Mouse (Mus musculus) spleen, embryonic (tissue): ENCODE results near the gene Ipo13.

Experiments used
- CTCF ChIA-PET: fragments of 350-600 bp; sonication (Branson Sonifier 250); formaldehyde crosslinking; loops from one replicate; lab custom pipeline; 2022; lab: Charles Lee

Gene Ipo13

DNA sequence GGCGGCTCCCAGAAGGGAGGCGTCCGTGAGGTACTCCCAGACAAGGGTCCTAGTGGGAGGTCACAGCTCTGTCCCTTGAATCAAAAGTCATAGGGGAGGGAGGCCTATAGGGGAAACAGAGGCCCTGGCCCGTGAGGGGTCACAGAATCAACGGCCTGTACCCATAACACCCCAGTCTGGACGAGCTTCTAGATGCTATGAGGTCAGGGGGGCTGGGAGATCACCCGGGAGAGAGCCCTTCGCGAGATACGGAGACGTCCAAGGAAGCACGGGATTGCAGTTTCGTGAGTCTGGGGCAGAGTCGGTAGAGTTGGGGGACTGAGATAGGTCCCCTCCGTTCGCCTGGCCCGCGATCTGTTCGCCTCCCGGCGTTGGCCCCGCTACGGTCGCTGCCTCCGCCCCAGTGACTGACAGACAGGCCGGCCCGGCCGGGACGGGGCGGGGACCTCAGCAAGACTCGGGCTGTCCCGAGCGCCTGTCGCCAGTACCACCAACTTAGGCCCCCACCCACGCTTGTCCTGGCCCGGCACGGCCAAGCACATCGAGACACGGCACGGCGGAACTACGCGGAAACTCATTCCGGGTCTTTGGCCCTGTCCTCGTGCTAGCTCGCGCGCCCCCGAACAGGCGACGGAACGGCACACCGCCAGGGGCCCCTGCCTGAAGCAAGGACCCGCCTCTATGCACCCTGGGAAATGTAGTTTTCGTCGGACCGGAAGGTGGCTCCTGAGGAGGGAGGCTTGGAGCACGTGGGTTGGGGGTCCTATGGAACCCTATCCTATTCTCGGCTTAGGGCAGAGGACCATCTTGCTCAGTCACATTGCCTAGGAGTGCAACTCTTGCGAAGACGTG lies at the start of gene Ipo13:
Gene Ipo13 (minus strand): TSS at position 409 of the 852 bp plus-strand sequence.
- CTCF ChIA-PET = interaction anchor here (0.6 to 1.4 kb wide), 2 partner anchors 11 to 55 kb away, joined by 3 read pairs; no protein-coding TSS in a partner anchor

DNA sequence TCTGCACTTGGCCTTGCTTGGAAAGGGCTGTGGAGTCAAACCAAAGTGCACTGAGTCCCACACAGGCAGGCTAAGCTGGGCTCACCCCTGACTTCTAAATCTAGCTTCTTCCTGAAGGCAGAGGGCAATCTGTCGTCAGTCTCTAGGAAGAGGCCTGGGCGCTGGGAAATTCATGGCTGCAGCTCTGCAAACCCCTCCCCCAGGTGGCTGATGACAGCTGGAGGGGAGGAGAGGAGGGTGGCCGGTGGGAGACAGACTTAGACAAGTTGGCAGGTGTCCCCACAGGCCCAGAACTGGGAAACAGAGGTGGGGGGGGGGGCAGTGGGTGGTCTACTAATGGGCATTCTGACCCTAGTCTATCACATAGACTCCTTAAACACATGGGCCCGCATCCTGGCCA lies 42.7 kb upstream of the Ipo13 start:
- CTCF ChIA-PET = no interaction called here

GRCm38 (mm10) chr4:117947493-117947892 lies 32.7 kb upstream of the Ipo13 start:
- CTCF ChIA-PET = no interaction called here

- CTCF ChIA-PET = no interaction called here
These were observed 32.0 kb upstream of the Ipo13 start for GRCm38 (mm10) chr4:117946639-117947305.

- CTCF ChIA-PET = no interaction called here
These were observed 28.5 kb upstream of the Ipo13 start for GRCm38 (mm10) chr4:117943317-117943716.

DNA sequence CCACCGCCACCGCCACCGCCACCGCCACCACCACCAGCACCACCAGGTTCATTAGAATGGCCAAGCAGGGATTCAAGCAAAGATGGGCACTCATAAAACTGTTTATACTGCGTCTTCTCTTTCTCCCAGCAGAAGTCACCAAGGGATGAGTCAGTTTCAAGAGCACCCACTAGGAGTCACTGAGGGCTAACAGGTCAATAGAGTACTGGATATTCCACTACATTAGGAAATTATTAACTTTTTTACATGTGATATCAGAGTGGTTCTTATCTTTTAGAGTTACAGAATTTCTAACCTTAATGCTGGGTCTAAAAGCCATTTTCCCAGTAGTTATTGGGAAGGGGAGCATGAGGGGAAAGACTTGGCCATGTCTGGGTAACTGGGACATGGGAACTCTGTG lies 22.2 kb upstream of the Ipo13 start:
- CTCF ChIA-PET = no interaction called here

DNA sequence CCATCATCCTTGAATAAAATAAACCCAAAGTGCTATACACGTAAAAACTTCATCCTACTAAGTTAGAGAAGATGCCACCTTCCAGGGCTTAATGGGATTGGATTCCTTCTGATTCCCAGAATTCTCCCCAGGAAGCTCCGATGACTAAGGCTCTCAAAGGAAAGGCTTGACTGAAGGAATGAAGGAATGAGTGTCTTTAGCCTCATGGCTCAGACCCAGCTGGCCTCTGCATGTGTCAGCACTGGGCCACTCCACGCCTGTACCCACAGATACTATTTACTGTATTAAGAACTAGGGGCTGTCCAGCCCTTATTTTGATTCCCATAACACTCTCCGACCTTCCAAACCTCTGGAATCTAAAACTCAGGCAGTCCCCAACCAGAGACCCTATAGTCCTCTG lies 19.3 kb upstream of the Ipo13 start:
- CTCF ChIA-PET = no interaction called here

- CTCF ChIA-PET = no interaction called here
These were observed 18.4 kb upstream of the Ipo13 start for GRCm38 (mm10) chr4:117933248-117933647.

GRCm38 (mm10) chr4:117929391-117929881 lies 14.6 kb upstream of the Ipo13 start, which contains the start of gene Artn:
Artn (minus strand) TSS chr4:117929763.
- CTCF ChIA-PET = no interaction called here

GRCm38 (mm10) chr4:117928699-117929241 lies 14.0 kb upstream of the Ipo13 start:
- CTCF ChIA-PET = no interaction called here

DNA sequence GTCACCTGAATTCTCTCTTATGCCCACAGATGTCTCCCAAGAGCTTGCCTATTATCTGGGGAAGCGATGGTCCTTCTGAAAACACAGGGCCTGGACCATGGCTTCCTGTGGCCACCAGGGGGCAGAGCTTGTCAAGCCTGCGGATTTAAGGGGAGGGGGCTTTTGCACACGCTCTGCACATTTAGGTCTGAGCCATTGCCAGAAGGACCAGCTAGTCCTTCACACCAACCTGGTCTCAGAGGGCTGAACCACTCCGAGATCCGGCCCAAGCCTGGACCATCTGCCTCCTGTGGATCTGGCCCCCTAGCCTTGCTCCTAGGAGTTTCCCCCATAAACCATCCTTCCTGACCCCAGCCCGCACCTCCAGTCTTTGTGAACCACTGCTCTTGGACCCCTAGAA lies 13.4 kb upstream of the Ipo13 start:
- CTCF ChIA-PET = no interaction called here

DNA sequence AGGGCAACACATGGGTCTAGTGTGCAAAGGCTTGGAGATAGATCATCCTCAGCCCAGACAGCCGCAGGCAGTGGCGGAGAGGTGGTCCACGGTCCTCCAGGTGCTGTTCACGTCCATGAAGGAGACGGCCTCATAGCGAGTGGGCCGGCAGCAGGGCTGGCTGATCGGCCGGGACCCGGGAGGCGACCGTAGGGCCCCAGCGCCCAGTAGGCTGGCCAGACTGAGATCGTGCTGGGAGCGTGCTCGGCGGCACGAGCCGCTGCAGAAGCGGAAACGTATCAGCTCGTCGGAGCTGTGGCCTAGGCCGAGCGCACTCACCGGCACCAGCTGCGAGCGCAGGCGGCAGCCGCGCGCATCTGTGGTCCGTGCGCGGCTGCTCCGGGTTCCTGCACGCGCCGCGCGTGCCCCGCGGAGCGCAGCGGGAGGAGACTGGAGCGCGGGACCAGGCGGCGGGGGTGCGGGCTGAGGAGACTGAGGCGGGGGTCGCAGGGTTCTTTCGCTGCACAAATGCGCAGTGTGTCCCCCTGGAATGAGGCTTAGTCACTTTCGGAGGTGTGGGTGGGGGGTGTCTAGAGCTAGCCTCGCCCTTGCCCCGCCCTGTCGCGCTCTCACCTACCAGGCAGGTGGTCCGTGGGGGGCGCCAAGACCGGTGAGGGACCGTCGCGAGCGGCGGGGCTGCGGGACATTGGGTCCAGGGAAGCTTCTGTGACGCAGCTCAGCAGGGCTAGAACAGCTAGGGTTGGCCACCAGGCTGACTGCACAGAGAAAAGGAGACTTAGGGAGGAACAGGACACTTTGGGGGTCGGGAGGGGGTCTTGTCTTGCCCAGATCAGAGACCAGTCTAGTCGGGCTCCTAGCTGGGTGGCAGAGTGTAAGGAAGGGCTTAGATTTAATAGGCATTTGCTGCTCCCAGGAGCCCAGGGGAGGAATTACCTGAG lies 12.0 kb upstream of the Ipo13 start:
- CTCF ChIA-PET = no interaction called here

GRCm38 (mm10) chr4:117924916-117925315 lies 10.1 kb upstream of the Ipo13 start:
- CTCF ChIA-PET = interaction anchor here (0.8 kb wide), 2 partner anchors 40 to 248 kb away, joined by 3 to 4 read pairs; no protein-coding TSS in a partner anchor

- CTCF ChIA-PET = no interaction called here
These were observed 8.7 kb upstream of the Ipo13 start for GRCm38 (mm10) chr4:117923450-117923849.

- CTCF ChIA-PET = interaction anchor here (0.7 kb wide), 1 partner anchor 1437 kb away, joined by 15 read pairs; no protein-coding TSS in a partner anchor
These were observed 6.6 kb upstream of the Ipo13 start for GRCm38 (mm10) chr4:117921358-117921757.

GRCm38 (mm10) chr4:117918762-117919161 lies 4.0 kb upstream of the Ipo13 start:
- CTCF ChIA-PET = no interaction called here

DNA sequence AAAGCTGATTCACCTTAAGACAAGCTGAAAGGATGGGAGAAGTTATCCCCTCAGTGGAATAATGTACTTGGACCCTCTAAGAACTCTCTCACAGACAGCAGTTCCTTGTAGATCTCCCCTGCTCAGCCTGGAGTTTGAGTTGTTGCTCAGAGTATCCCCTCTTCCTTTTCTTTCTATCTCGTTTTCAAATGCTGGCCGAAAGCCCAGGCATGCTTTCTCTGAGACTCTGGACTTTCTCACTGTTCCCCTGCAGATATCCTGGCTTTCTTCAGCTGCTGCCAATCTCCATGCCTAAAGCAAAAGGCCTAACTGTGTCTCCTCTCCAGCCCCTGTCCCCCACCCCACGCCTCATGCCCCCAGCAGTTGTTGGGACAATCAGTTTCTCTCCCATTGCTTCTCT lies 3.5 kb upstream of the Ipo13 start:
- CTCF ChIA-PET = no interaction called here

GRCm38 (mm10) chr4:117917847-117918246 lies 3.0 kb upstream of the Ipo13 start:
- CTCF ChIA-PET = no interaction called here

- CTCF ChIA-PET = interaction anchor here (0.7 kb wide), 1 partner anchor 366 kb away, joined by 3 read pairs; no protein-coding TSS in a partner anchor
These were observed 2.6 kb upstream of the Ipo13 start for GRCm38 (mm10) chr4:117917402-117917801.

GRCm38 (mm10) chr4:117916386-117916785 lies 1.6 kb upstream of the Ipo13 start:
- CTCF ChIA-PET = interaction anchor here (1.4 kb wide), 1 partner anchor 14 kb away, joined by 3 read pairs; no protein-coding TSS in a partner anchor
